Mouse (Mus musculus) megakaryocyte-erythroid progenitor cell, adult 5-6 weeks (primary cell): ENCODE measurements around the gene Sco2. TPM values are rescaled to one million over a fixed set of nuclear protein-coding genes. Genes with fewer than 3 reads are reported as not detected.

Experiments
- ATAC-seq: replicated peaks from 2 replicates; pipeline ENCODE4 v1.8.0; 2016; ENCODE audit warnings: mild to moderate bottlenecking, inconsistent platforms; ENCODE audit not compliant: severe bottlenecking, poor library complexity, low FRiP score, low TSS enrichment
- total RNA-seq, 2 experiments: library from RNA; stranded (forward) in 1 of 2; stranded (reverse) in 1 of 2; fragments of 200-1000, 215-1000 nt in 1 of 2; fragments of >200 nt in 1 of 2; fragmentation: Nextera tagmentation in 1 of 2; gene quantifications; 2 replicates each; pipeline ENCODE4 v1.2.3; 2014 to 2017

Sco2 gene
- total RNA-seq, 2 experiments from 2014 or later = 17.0 to 28.3 TPM

GRCm38 (mm10) chr15:89374801-89375534, 1.3 kb upstream of the Sco2 start:
- no peak for ATAC-seq

- no peak for ATAC-seq
These were observed 694 bp upstream of the Sco2 start for GRCm38 (mm10) chr15:89374340-89374739.

- peak; percentile 71 for ATAC-seq
These were observed 452 bp downstream of the Sco2 start for GRCm38 (mm10) chr15:89373027-89373761.

DNA sequence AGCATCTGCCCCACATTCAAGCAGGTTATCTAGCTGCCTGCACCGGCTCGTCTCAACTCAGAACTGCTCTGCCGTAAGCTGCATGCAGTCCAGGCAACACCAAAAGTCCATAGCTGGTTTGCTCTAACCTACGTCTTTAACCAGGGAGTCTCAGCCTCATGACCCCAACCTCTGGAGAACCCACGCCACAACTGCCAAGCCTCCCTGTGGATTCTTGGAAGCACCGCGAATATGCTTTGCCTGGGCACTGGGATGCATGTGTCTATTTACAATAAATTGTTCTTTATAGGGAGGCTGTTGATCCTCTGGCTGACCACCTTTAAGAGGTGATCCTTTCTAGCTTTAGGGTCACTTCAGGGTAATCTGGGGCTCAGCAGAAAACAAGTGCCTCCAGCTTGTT, 1.1 kb downstream of the Sco2 start:
- no peak for ATAC-seq

- no peak for ATAC-seq
These were observed 1.6 kb downstream of the Sco2 start for GRCm38 (mm10) chr15:89372068-89372467.

DNA sequence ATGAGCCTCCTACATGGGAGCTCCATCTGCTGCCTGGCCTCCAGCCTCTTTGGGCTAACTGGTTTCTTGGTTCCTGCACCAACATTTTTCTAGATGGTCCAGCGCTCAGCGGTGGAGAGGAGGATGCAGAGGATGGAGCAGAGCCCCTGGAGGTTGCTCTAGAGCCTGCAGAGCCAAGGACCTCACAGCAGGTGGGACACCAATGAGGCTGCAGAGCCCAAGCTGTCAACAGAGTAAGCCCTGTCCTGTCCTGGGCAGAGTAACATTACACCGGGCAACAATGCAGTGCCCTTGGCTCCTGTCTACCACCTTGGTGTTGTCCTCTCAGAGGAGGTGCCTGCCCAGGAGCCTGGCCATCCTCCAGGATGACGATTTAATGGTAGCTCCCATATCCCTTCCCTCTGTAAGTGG, 8.5 kb downstream of the Sco2 start:
- no peak for ATAC-seq

DNA sequence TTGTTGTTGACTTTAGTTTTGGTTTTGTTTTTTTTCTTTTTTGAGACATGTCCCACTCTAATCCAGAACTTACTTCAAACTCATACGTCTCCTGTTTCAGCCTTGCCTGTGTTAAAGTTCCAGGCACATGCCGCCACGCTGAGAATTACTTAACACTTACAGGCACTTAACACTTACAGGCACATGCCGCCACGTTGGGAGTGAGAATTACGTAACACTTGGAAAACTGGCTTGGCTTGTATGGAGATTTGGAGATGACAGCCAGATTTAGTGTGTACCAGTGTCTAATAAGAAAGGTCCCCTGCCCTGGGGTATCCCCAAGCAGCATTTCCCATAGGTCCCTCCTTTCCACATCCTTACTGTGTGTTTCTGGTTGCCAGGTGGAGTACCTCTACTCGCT, 10.6 kb downstream of the Sco2 start:
- no peak for ATAC-seq

DNA sequence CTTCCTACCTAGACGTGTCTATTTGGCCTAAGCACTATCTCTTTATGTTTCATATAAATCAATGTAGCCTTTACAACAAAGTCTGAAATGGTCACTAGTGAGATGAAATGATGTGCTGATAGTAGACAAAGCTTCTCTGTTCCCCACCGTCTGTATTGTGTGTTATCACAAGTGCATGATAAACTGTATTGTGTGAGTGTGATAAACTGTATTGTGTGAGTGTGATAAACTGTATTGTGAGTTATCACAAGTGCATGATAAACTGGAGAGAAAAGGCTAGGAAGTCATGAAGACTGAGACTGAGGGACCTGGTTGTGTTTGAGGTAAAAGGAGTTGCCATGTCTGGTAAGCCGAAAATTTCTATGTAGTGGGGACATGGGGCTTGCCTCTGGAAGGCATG, 14.9 kb downstream of the Sco2 start:
- no peak for ATAC-seq

DNA sequence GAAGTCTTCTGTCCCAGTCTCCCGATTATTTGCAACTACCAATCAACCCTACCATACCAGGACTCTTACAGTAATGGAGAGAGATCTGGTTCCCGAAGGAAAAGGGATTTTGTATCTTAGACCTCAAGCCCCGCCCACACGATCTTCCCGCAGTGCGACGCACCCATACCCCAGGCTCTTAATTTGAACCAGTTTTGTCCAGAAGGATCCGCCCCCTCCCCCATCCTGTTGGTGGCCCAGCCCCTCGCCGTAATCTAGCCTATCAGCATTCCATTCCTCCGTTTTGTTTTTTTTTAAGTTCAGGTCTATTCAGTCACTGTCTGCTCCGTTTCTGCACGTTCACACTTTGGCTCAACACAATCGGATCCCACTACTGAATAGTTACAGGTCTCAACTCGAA, 17.3 kb downstream of the Sco2 start:
- ATAC-seq = peak; percentile 56

GRCm38 (mm10) chr15:89355241-89356187, 18.1 kb downstream of the Sco2 start, which contains the start of the genes Lmf2 and Ncaph2:
Lmf2 (minus strand) TSS chr15:89355659.
Ncaph2 (plus strand) TSS chr15:89355719.
- ATAC-seq = peak; percentile 74

GRCm38 (mm10) chr15:89354455-89354854, 19.2 kb downstream of the Sco2 start:
- no peak for ATAC-seq

DNA sequence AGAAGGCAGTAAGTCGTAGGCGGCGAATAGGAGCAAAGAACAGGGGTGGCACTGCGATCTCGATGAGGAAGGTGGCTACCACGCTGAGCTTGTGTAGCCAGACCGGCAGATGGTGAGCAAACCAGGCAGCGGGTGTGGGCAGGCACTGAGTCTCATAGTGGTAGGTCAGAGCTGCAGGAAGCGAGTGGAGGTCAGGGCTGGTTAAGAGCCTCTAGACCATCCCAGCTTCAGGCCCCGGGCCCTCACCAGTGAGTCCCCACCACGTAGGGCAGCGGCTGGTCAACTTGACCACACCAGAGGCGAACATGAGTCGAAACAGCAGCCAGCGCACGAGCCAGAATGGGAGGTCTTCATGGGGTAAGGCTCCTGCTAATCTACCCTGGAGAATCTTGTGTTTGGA, 19.8 kb downstream of the Sco2 start:
- ATAC-seq = no peak

DNA sequence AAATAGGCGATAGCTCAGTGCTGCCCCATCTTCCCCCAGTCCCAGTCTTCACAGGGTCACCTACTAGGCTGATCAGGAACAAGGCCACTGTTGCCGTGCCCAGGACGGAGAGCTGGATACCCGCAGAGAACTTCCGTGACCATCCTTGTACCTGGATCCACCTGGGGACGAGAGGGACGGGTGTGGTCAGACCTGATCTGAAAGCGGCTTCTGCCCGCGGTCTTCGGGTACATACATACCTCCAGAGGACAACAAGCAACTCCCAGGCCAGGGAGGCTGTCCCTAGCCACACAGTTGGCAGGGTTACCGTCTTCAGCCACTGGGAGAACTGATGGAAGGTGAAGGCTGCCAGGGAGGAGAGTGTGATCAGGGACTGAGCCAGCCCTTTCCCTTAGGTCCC, 20.9 kb downstream of the Sco2 start:
- no peak for ATAC-seq

- no peak for ATAC-seq
These were observed 21.6 kb downstream of the Sco2 start for GRCm38 (mm10) chr15:89352054-89352453.

- ATAC-seq = no peak
These were observed 22.3 kb downstream of the Sco2 start for GRCm38 (mm10) chr15:89351302-89351701.

- ATAC-seq = no peak
These were observed 23.2 kb downstream of the Sco2 start for GRCm38 (mm10) chr15:89350447-89350846.

GRCm38 (mm10) chr15:89343325-89343724, 30.3 kb downstream of the Sco2 start:
- ATAC-seq = no peak

GRCm38 (mm10) chr15:89341678-89342077, 32.0 kb downstream of the Sco2 start:
- ATAC-seq = no peak

DNA sequence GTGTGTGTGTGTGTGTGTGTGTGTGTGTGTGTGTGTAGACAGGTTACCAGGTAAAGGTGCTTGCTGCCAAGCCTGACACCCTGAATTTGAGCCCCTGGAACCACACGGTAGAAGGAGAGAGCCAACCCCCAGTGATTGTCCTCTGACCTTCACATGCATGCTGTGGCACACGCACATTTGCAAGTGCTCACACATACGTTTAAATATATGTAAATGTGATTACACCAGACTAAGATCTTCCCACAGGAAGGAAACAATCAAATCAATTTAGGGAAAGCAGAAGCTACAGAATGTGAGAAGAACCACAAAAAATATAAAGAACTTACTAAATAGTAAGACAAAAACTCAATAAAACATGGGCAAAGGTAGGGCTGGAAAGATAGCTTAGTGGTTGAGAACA, 33.5 kb downstream of the Sco2 start:
- no peak for ATAC-seq

- no peak for ATAC-seq
These were observed 34.0 kb downstream of the Sco2 start for GRCm38 (mm10) chr15:89339696-89340095.
